Mouse (Mus musculus): ENCODE data around the gene Cox11.

- TF ChIP-seq CTCF (IDR thresholded peaks at IDR 0.05; ENCODE audit: low read depth, low read length) (no peak), POLR2A (IDR thresholded peaks at IDR 0.05; ENCODE audit: extremely low read depth, insufficient read depth, low read length) (no peak)
Measured at GRCm38 (mm10) chr11:90694206-90694605, 56.2 kb downstream of the Cox11 start.
